Mouse (Mus musculus) kidney, adult 2 months (tissue): ENCODE results near the gene Thnsl2.

Source experiments
- CTCF ChIP-seq: fragments of 200-500 bp; conservative IDR thresholded peaks from 2 replicates; pipeline ENCODE4 v1.5.1; 2011; ENCODE audit warnings: low read depth, mild to moderate bottlenecking, control low read depth, low read length, moderate library complexity, mixed read lengths; ENCODE audit not compliant: insufficient read depth, insufficient read length
- POLR2A ChIP-seq: fragments of 200-500 bp; IDR thresholded peaks from one replicate; pipeline ENCODE4 v1.6.1; 2011; ENCODE audit warnings: low read depth, low read length, control low read depth

DNA sequence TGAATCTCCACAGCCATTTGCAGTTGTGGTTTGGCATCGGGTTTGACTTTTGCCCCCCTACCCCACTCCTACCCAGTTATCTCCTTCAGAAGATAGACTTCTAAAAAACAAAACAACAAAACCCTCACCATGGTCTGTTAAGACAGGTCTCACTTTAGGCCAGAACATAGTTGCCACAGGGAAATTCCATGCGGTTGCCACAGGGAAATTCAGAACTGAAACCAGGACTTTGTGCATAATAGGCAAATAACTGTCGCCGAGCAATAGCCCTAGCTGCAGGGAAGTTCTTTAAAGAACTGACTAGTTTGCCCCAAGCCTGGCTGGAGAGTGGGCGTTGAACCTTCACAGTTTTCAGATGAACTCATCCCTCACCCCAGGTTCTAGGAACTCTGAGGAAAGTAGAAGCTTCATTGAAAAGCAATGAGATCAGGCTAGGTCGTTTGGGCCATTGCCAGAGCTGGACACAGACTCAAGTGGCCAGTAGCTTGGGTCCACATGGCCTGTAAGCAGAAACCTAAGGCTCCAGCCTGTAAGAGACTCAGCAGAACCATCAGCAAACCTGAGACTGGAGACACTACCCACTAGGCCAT, 49.0 kb upstream of the Thnsl2 start:
- TF ChIP-seq CTCF (no peak), POLR2A (no peak)
